Mouse (Mus musculus): ENCODE measurements around the gene Calr4. TPM values are rescaled to one million over a fixed set of nuclear protein-coding genes. Genes with fewer than 3 reads are reported as not detected.
A peak's percentile ranks its signal among the peaks of the same experiment; 100 is the strongest.

Gene Calr4
- total and polyA plus RNA-seq, 3 experiments = 0.04 TPM; not detected in 2

DNA sequence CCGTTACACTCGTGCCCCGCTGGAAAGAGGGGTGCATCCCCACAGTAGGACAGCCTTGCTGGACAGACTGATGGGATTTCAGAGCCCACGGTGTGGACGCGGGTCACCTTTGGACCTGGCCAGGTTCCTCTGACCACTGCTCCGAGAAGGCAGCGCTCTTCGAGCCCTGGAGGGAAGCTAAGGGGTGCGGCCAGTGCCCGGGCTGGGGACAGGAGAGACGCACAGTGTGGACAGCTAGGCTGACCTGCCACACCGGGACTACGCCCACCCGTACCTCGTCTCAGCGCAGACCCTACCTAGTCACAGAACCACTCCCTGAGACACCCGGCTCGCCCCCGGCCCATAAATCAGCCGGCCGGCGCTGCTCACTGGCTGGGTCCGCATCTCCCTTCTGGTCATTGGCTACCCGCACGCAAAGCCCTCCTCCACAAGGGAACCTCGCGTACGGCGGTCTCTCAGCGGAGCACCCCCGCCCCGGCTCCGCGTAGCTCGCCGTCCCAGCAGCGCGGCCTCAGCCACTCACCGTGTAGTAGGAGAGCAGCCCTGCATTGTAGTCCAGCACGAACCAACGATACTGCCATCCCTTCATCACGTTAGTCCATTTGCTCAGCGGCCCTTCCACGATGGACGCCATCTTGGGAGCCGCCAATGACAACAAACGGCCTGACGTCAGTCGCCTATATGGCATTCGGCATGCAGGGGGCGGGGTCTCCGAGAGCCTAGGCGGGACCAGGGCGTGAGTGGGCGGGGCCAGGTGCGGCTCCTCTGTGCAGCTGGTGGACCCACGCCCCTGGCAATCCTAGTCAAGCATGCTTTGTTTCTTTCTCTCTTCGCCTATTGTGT is 32.5 kb upstream of the Calr4 start, which contains the start of gene Osbpl9:
Gene Osbpl9, minus strand, starts transcription at position 691 of the 843 bp plus-strand sequence.
- H3K27ac ChIP-seq (ENCODE audit: control insufficient read depth, low read depth, low read length) = peak within 1 kb of the TSS; percentile 59
- H3K36me3 ChIP-seq (ENCODE audit: control insufficient read depth in 1 of 2, insufficient read depth in 2 of 2, low read length in 2 of 2) = peaks cover 0 to 6% of the 10 kb centered on the region in 2 experiments; a peak in 2 of 4 replicates
- peak within 1 kb of the TSS; percentile 66 for H3K9ac ChIP-seq (ENCODE audit: control insufficient read depth, low read depth, low read length, poor library complexity, severe bottlenecking)
- no peaks in the 10 kb centered on the region for H3K9me3 ChIP-seq (replicated peaks; ENCODE audit: insufficient read depth, low read length)
- H3K79me2 ChIP-seq (ENCODE audit: control insufficient read depth, insufficient read depth, low read length, poor library complexity) = no peaks in the 10 kb centered on the region
- peak within 1 kb of the TSS; percentile 82 to 83 for H3K4me3 ChIP-seq (ENCODE audit: control insufficient read depth in 1 of 2, insufficient read depth in 1 of 2, low read depth in 2 of 2, low read length in 2 of 2)
- peaks cover 1 to 2% of the 10 kb centered on the region in 2 experiments; a peak in 2 of 4 replicates for H3K27me3 ChIP-seq (ENCODE audit: control insufficient read depth in 1 of 2, insufficient read depth in 2 of 2, low read length in 2 of 2)
- DNase-seq (ENCODE audit: low read depth, low spot score) = peak; percentile 97
- peaks cover 0 to 2% of the 10 kb centered on the region in 2 experiments; a peak in 2 of 4 replicates for H3K4me1 ChIP-seq (ENCODE audit: control insufficient read depth in 1 of 2, insufficient read depth in 2 of 2, low read length in 2 of 2)
- TF ChIP-seq POLR2AphosphoS2 (IDR thresholded peaks at IDR 0.05; ENCODE audit: low read length) (no peak; the same call in 1 of the 2 replicates), EP300 (IDR thresholded peaks at IDR 0.05; ENCODE audit: low read depth in 1 of 2, low read length in 2 of 2) (no peak), RCOR1 (IDR thresholded peaks at IDR 0.05; ENCODE audit: low read depth, low read length) (no peak), MEF2A (IDR thresholded peaks at IDR 0.05; ENCODE audit: extremely low read depth, insufficient replicate concordance, low read depth, low read length, poor library complexity, severe bottlenecking) (no peak), TAL1 (IDR thresholded peaks at IDR 0.05; ENCODE audit: low read length) (no peak), MYB (IDR thresholded peaks at IDR 0.05; ENCODE audit: low read depth, low read length) (no peak), USF1 (IDR thresholded peaks at IDR 0.05; ENCODE audit: low read depth, low read length) (no peak), CHD1 (IDR thresholded peaks at IDR 0.05; ENCODE audit: low read depth, low read length) (no peak), MAX (IDR thresholded peaks at IDR 0.05; ENCODE audit: low read length) (peak; percentile 71; the same call in 1 of the 2 replicates), UBTF (IDR thresholded peaks at IDR 0.05; ENCODE audit: borderline replicate concordance, insufficient read depth, low read depth, low read length) (no peak), ELF1 (IDR thresholded peaks at IDR 0.05; ENCODE audit: low read depth, low read length) (0 out of 2 replicates have a peak, but pooled peaks have one; percentile 31), CTCF (IDR thresholded peaks at IDR 0.05 in 2 of 3, conservative IDR thresholded peaks at IDR 0.05 in 1 of 3; ENCODE audit: control insufficient read depth in 1 of 3, insufficient read depth in 1 of 3, low read depth in 2 of 3, low read length in 3 of 3, poor library complexity in 1 of 3, severe bottlenecking in 1 of 3) (no peak), SMC3 (IDR thresholded peaks at IDR 0.05; ENCODE audit: low read depth, low read length) (no peak), ZKSCAN1 (IDR thresholded peaks at IDR 0.05; ENCODE audit: low read depth, low read length) (no peak), GATA1 (IDR thresholded peaks at IDR 0.05; ENCODE audit: low read depth, low read length) (no peak), HCFC1 (IDR thresholded peaks at IDR 0.05; ENCODE audit: low read depth, low read length) (0 out of 2 replicates have a peak, but pooled peaks have one; percentile 64), KAT2A (conservative IDR thresholded peaks at IDR 0.05; ENCODE audit: low read depth, low read length) (no peak), MYC (IDR thresholded peaks at IDR 0.05; ENCODE audit: low read depth, low read length) (no peak), ETS1 (IDR thresholded peaks at IDR 0.05; ENCODE audit: low read depth, low read length) (peak; percentile 34; the same call in 1 of the 2 replicates), NELFE (IDR thresholded peaks at IDR 0.05; ENCODE audit: low read depth, low read length) (no peak; the same call in 1 of the 2 replicates), RAD21 (IDR thresholded peaks at IDR 0.05; ENCODE audit: low read depth, low read length) (no peak), ZC3H11A (IDR thresholded peaks at IDR 0.05; ENCODE audit: low read depth, low read length) (no peak), POLR2AphosphoS5 (IDR thresholded peaks at IDR 0.05; ENCODE audit: borderline replicate concordance, low read depth, low read length) (no peak), MAZ (IDR thresholded peaks at IDR 0.05; ENCODE audit: low read depth, low read length) (0 out of 2 replicates have a peak, but pooled peaks have one; percentile 47), SIN3A (IDR thresholded peaks at IDR 0.05; ENCODE audit: low read length) (peak; percentile 18), BHLHE40 (IDR thresholded peaks at IDR 0.05; ENCODE audit: borderline replicate concordance, low read depth, low read length) (no peak), TCF12 (IDR thresholded peaks at IDR 0.05; ENCODE audit: low read depth, low read length) (no peak), MXI1 (IDR thresholded peaks at IDR 0.05; ENCODE audit: low read depth, low read length) (peak; percentile 94), NRF1 (IDR thresholded peaks at IDR 0.05; ENCODE audit: insufficient read depth, low read depth, low read length, poor library complexity, severe bottlenecking) (no peak; the same call in 1 of the 2 replicates), GABPA (IDR thresholded peaks at IDR 0.05; ENCODE audit: low read depth, low read length) (no peak), MAFK (IDR thresholded peaks at IDR 0.05; ENCODE audit: borderline replicate concordance, low read depth, low read length) (no peak), USF2 (IDR thresholded peaks at IDR 0.05; ENCODE audit: borderline replicate concordance in 1 of 2, insufficient read depth in 1 of 2, low read depth in 1 of 2, low read length in 2 of 2) (no peak), TBP (IDR thresholded peaks at IDR 0.05; ENCODE audit: low read depth, low read length) (peak; percentile 88), ZNF384 (IDR thresholded peaks at IDR 0.05; ENCODE audit: low read depth, low read length) (no peak), CHD2 (IDR thresholded peaks at IDR 0.05; ENCODE audit: low read length) (no peak)

Data from MEL (cell line).